Mouse (Mus musculus): Measurements from ENCODE around the gene Gprc5b. TPM values are rescaled to one million over a fixed set of nuclear protein-coding genes. Genes with fewer than 3 reads are reported as not detected.

Gene Gprc5b
- 10.5 TPM for polyA plus RNA-seq (2014; fragmentation: Illumina TruSeq; extraction: RNeasy Lipid Tissue Mini Kit (QIAGEN cat#74804); ENCODE audit: low read depth, low replicate concordance)

DNA sequence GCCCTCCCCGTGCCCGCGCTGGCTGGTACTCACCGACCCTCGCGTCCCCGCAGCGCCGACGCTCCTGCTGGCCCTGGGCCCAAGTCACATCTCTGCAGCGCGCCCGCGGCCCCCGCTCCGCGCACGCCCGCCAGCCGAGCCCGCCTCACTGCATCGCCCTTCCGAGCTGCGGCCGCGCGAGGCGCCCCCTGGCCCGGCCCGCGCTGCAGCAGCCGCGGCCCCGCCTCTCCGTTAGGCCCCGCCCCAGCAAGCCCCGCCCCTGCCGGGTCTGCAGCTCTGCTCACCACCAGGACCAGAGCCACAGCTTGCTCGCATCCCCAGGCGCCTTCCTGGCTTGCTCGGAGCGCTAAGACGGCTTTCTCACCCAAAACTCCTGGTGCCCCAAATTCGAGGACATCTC lies at the start of gene Gprc5b:
Gprc5b (minus strand) TSS at position 205 of the 400 bp plus-strand sequence.

Other genes with a start within 250 kb of the Gprc5b start
- 19.4 TPM for gene Iqck, start 139.5 kb downstream of the Gprc5b start, polyA plus RNA-seq (2014; fragmentation: Illumina TruSeq; extraction: RNeasy Lipid Tissue Mini Kit (QIAGEN cat#74804); ENCODE audit: low read depth, low replicate concordance)
- 116 TPM for gene Knop1, start 139.0 kb downstream of the Gprc5b start, polyA plus RNA-seq (2014; fragmentation: Illumina TruSeq; extraction: RNeasy Lipid Tissue Mini Kit (QIAGEN cat#74804); ENCODE audit: low read depth, low replicate concordance)
- gene Gpr139, start 189.4 kb upstream of the Gprc5b start, polyA plus RNA-seq (2014; fragmentation: Illumina TruSeq; extraction: RNeasy Lipid Tissue Mini Kit (QIAGEN cat#74804); ENCODE audit: low read depth, low replicate concordance), result not detected